Mouse (Mus musculus) left cerebral cortex, adult 9 months (tissue): ENCODE results near the gene Taok3.

Experiments used
- DNase-seq, 2 experiments: peaks; one replicate each; pipeline ENCODE4 v3.0.0; 2022; ENCODE audit warnings: low spot score in 2 of 2

The Taok3 gene

GRCm38 (mm10) chr5:117178486-117178885, 58.6 kb downstream of the Taok3 start:
- DNase-seq = no peak

- no peak for DNase-seq
These were observed 62.0 kb downstream of the Taok3 start for GRCm38 (mm10) chr5:117181921-117182320.

GRCm38 (mm10) chr5:117182411-117182810, 62.5 kb downstream of the Taok3 start:
- DNase-seq = no peak

GRCm38 (mm10) chr5:117184832-117185231, 64.9 kb downstream of the Taok3 start:
- no peak for DNase-seq

GRCm38 (mm10) chr5:117185673-117186072, 65.7 kb downstream of the Taok3 start:
- no peak for DNase-seq

GRCm38 (mm10) chr5:117192061-117192460, 72.1 kb downstream of the Taok3 start:
- no peak for DNase-seq

GRCm38 (mm10) chr5:117193748-117194147, 73.8 kb downstream of the Taok3 start:
- no peak for DNase-seq

- no peak for DNase-seq
These were observed 74.7 kb downstream of the Taok3 start for GRCm38 (mm10) chr5:117194672-117195071.

GRCm38 (mm10) chr5:117196551-117196950, 76.6 kb downstream of the Taok3 start:
- no peak for DNase-seq

GRCm38 (mm10) chr5:117198390-117198789, 78.5 kb downstream of the Taok3 start:
- no peak for DNase-seq

GRCm38 (mm10) chr5:117207286-117207685, 87.4 kb downstream of the Taok3 start:
- no peak for DNase-seq

- no peak for DNase-seq
These were observed 94.1 kb downstream of the Taok3 start for GRCm38 (mm10) chr5:117214016-117214415.

- DNase-seq = no peak
These were observed 111.1 kb downstream of the Taok3 start for GRCm38 (mm10) chr5:117231059-117231458.

- no peak for DNase-seq
These were observed 116.6 kb downstream of the Taok3 start for GRCm38 (mm10) chr5:117236540-117236939.

- no peak for DNase-seq
These were observed 119.2 kb downstream of the Taok3 start for GRCm38 (mm10) chr5:117239106-117239505.

- DNase-seq = peak in 1 of 2 experiments; percentile 50
These were observed 120.4 kb downstream of the Taok3 start for GRCm38 (mm10) chr5:117240321-117240731.

GRCm38 (mm10) chr5:117240761-117241322, 120.9 kb downstream of the Taok3 start:
- peak; percentile 20 to 61 for DNase-seq

GRCm38 (mm10) chr5:117241935-117242531, 122.1 kb downstream of the Taok3 start:
- peak; percentile 31 to 63 for DNase-seq

GRCm38 (mm10) chr5:117242671-117243478, 122.9 kb downstream of the Taok3 start:
- DNase-seq = peak in 1 of 2 experiments; percentile 42

GRCm38 (mm10) chr5:117245170-117245569, 125.2 kb downstream of the Taok3 start:
- no peak for DNase-seq

- no peak for DNase-seq
These were observed 128.4 kb downstream of the Taok3 start for GRCm38 (mm10) chr5:117248351-117248750.

- peak in 1 of 2 experiments; percentile 53 for DNase-seq
These were observed 130.9 kb downstream of the Taok3 start for GRCm38 (mm10) chr5:117250796-117251195.

GRCm38 (mm10) chr5:117251763-117252162, 131.8 kb downstream of the Taok3 start:
- DNase-seq = no peak
